Mouse (Mus musculus) lung, adult 18-20 months (tissue): ENCODE data around the gene Kl.

Experiments used
- DNase-seq, 2 experiments: peaks; one replicate each; pipeline ENCODE4 v3.0.0; 2022; ENCODE audit warnings: mixed read lengths in 2 of 2

Kl gene

DNA sequence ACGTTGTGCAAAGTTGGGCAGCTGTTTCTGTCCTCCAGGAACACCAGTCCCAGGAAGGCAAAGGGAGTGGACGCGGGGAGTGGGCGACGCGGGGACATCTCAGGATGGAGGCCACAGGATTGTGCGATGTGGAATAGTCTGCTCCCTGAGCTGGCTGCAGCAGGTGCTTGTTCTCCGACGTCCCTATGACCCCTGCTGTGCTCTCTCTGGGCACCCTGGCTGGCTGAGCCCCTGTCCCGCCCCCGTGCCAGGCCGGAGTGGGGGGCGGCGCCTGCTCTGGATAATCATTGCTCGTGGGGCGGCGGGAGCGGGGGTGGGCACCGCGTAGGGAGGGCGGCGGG is at the start of gene Kl:
Gene Kl, plus strand, starts transcription at position 280 of the 341 bp plus-strand sequence.
- no peak for DNase-seq

GRCm38 (mm10) chr5:150906053-150907040 is 46.1 kb upstream of the Kl start:
- DNase-seq, result no peak

GRCm38 (mm10) chr5:150912156-150912555 is 40.3 kb upstream of the Kl start:
- no peak for DNase-seq

- no peak for DNase-seq
These were observed 39.8 kb upstream of the Kl start for GRCm38 (mm10) chr5:150912656-150913055.

- no peak for DNase-seq
These were observed 37.0 kb upstream of the Kl start for GRCm38 (mm10) chr5:150915080-150916055.

DNA sequence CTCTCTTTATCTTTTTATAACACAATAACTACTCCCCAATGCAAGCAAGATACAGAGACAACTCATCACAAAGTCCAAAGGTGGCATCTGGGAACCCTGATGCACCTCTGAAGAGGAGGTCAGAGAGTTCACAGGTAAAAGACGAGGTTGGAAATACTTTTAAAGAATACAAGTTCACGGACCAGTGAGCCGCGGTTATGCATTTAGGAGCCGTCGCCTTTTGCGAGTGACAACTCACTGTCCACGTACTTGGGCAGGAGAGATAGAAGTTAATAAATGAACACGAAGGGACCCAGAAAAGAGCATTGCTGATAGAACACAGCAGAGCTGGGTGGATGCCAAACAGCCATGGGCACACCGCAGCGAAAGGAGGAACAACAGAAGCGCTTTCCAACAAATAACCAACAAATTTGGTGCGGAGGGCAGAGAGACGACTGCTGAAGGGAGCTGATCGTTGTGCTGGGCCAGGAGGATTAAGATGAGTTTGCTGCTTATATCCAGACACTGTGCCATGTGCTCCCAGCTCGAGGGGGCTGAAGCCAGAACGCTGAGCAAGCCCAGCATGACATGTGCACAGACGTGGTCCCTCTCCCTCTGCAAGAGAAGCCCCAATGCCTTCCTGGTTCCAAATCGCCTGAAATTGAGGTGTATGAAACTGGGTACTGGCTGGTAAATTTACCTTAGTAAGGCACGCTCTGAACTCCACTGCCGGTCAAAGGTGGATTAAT is 35.1 kb upstream of the Kl start:
- no peak for DNase-seq

DNA sequence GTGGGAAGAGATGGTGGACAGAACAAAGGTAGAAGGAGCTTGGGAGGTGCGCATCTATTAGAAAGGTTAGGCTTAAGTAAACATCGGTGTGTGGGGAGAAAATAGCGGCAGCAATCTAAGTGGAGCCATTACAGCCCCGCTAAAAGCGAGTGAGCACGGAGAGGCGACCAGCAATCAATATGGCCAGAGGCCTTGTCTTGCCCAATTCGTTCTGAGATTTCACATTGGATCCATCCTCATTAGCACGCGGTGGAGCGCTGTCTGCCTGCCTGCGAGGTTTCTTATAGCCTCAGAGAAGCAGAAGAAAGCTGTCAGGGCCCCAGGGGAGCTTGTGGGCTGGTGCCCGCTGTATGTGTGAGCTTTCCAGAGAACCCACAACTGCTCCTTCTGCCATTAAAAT is 33.8 kb upstream of the Kl start:
- no peak for DNase-seq

DNA sequence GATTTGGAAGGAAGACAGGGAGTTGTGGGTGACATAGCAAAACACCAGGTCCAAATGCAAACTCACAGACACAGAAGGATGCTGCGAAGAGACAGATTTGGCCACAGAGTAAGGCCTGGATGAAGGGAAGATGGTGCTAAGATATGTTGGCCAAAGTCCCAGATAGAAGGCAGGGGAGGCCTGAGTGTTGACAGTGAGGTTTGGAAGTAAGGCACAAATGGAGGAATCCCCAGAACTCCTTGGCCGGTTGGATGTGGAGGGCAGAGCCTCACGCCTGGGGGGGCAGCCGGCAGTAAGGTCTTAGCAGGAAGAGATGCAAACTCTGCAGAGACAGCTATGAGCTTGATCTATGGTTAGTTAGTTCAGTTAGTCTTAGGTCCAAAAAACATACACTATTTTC is 33.1 kb upstream of the Kl start:
- DNase-seq, result no peak

DNA sequence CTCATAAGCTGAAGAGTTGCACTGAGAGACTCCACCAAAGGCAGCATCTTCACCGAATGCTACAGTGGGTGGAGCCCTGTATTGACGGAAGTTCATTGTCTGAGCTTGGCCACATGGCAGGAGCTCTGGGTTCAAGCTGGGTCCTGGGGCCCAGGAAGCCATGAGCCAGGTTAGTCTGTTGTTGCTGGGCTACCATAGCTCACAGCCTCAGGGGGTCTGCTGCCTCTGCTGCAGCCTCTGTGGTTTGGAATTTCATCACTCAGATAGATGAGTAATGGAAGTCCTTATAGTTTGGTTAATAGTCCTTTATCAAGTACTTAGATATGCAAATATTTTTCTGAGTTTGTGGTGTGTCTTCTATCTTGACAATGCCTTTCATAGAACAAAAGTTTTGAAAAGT is 32.4 kb upstream of the Kl start:
- DNase-seq, result no peak

- DNase-seq, result no peak
These were observed 23.0 kb upstream of the Kl start for GRCm38 (mm10) chr5:150929406-150929805.

GRCm38 (mm10) chr5:150932596-150932995 is 19.8 kb upstream of the Kl start:
- DNase-seq, result no peak

- no peak for DNase-seq
These were observed 16.2 kb upstream of the Kl start for GRCm38 (mm10) chr5:150936213-150936612.

DNA sequence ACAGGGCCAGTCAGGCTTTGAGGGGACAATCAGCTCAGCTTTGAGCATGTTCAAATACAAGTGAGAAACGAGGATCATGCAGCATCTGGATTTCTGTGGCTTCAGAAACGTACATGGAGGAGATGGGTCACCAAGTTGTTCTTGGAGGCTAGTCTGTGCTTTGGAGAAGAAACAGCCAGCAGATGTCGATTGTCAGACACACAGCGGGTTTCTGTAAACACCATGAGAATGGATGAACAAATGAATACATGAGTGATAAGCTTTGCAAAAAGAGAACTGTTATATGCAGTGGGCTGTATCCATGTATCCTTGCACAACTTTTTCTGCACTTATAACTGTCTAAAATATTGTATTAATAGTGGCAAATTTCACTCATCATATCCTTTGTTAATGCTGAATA is 15.6 kb upstream of the Kl start:
- DNase-seq, result no peak

DNA sequence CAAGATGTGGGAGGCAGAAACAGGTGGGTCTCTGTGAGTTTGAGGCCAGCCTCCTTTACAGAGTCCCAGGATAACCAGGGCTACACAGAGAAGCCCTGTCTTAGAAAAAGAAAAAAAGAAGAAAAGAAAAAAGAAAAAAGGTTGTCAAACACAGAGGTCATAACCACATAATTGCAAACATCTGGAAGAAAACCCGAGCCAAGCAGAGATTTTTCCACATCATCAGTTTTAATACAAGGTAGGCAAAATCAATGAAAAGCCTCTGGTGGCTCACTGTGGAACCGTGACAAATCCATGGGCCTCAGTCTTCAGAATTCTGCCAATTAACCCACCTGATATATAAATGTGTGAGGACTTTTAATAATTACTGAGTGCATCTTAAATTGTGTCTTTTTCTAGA is 14.9 kb upstream of the Kl start:
- no peak for DNase-seq

DNA sequence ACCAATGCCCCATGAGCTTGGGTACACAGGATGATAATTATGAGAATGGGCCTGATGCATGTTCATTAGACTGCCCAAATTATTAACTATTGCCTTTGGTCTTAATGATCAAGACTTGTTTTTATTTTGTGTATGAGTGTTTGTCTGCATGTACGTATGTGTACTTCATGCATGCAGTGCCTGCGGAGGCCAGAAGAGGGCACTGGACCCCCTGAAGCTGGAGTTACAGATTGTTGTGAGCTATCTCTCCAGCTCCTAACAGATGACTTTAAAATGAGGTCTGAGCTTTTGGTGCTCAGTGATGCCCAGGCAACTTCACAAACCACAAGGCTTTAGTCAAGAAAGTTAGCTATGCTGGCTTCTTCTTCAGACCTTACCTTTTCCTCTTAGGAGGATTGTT is 6.8 kb upstream of the Kl start:
- DNase-seq, result no peak

GRCm38 (mm10) chr5:150949131-150949530 is 3.3 kb upstream of the Kl start:
- DNase-seq, result no peak

- no peak for DNase-seq
These were observed 1.1 kb upstream of the Kl start for GRCm38 (mm10) chr5:150951325-150951724.

- DNase-seq, result no peak
These were observed 488 bp downstream of the Kl start for GRCm38 (mm10) chr5:150952669-150953521.

- DNase-seq, result no peak
These were observed 2.4 kb downstream of the Kl start for GRCm38 (mm10) chr5:150954791-150955190.

GRCm38 (mm10) chr5:150959861-150960260 is 7.5 kb downstream of the Kl start:
- no peak for DNase-seq

DNA sequence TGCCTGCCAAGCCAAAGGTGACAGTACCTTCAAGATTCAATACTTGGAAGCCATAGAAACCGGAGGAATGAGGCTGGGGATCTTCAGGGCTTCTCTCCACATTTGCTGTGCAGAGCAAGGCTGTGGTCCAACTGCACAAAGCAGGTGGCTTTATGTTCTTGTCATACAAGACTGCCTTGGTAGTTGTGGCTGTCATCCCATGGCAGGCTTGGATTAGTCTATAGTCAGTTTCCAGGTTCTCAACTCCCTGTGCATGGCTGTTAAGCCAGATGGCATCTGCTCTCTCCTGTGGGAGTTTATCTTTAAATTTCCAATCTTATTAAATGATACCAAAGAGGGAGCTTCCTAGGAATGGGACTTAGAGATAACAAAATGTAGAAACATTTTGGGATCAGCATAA is 9.2 kb downstream of the Kl start:
- no peak for DNase-seq

- no peak for DNase-seq
These were observed 10.3 kb downstream of the Kl start for GRCm38 (mm10) chr5:150962756-150963155.
